Mouse (Mus musculus) forebrain, embryonic 14.5 days (tissue): ENCODE data around the gene Ascl5. TPM values are rescaled to one million over a fixed set of nuclear protein-coding genes. Genes with fewer than 3 reads are reported as not detected.

ENCODE experiments used
- ATAC-seq: fragments of 200-750 bp; cut with Nextera tagmentation; 2 replicates; pipeline ENCODE4 v1.8.0; 2017; ENCODE audit warnings: mild to moderate bottlenecking, moderate library complexity
- DNase-seq: peaks from one replicate; pipeline ENCODE4 v3.0.0-alpha.2; 2015; ENCODE audit warnings: low spot score
- H3K27ac ChIP-seq: fragments of 300-500 bp; sonication (generic); 2 replicates; pipeline ENCODE4 v1.5.1; 2014; ENCODE audit warnings: low read depth, mild to moderate bottlenecking, control low read depth, low read length, moderate library complexity
- H3K27me3 ChIP-seq: fragments of 300-500 bp; sonication (generic); replicated peaks from 2 replicates; pipeline ENCODE4 v1.6.1; 2014; ENCODE audit warnings: low read length, control low read depth, mixed read lengths; ENCODE audit not compliant: control insufficient read depth, insufficient read depth
- H3K36me3 ChIP-seq: fragments of 300-500 bp; sonication (generic); 2 replicates; pipeline ENCODE4 v1.6.1; 2014; ENCODE audit warnings: low read length, control low read depth; ENCODE audit not compliant: control insufficient read depth, insufficient read depth
- H3K4me1 ChIP-seq: fragments of 300-500 bp; sonication (generic); 2 replicates; pipeline ENCODE4 v1.6.1; 2014; ENCODE audit warnings: antibody characterized with exemption, low read length, control low read depth; ENCODE audit not compliant: control insufficient read depth, insufficient read depth
- H3K4me2 ChIP-seq: fragments of 300-500 bp; sonication (generic); 2 replicates; pipeline ENCODE4 v1.6.1; 2014; ENCODE audit warnings: mild to moderate bottlenecking, control low read depth, low read length
- H3K4me3 ChIP-seq: fragments of 300-500 bp; sonication (generic); 2 replicates; pipeline ENCODE4 v1.5.1; 2014; ENCODE audit warnings: low read depth, low read length, control low read depth
- H3K9ac ChIP-seq: fragments of 300-500 bp; sonication (generic); 2 replicates; pipeline ENCODE4 v1.6.1; 2014; ENCODE audit warnings: mild to moderate bottlenecking, low read length, control low read depth, moderate library complexity
- H3K9me3 ChIP-seq: fragments of 300-500 bp; sonication (generic); replicated peaks from 2 replicates; pipeline ENCODE4 v1.6.1; 2016; ENCODE audit warnings: low read length, control low read depth, mixed read lengths; ENCODE audit not compliant: control insufficient read depth
- WGBS: fragments of 180-500 bp; shearing (Covaris S2); extraction: QIAGEN DNeasy Blood & Tissue Kit; methylation state at CpG from one replicate; pipeline ENCODE4 v1.1.7; 2014; 5-methylcytosine and 5-hydroxymethylcytosine counted together
- polyA plus RNA-seq: library from polyadenylated mRNA; unstranded; fragments of >200 nt; fragmentation: Nextera tagmentation; extraction: Ambion mirVana; gene quantifications from 2 replicates; pipeline ENCODE4 v1.2.1, GENCODE M21; 2014

The Ascl5 gene
- polyA plus RNA-seq, 1 experiment from 2014 or later: not detected

- H3K27ac ChIP-seq: no peak overlapping the region
- DNase-seq (peak; percentile 6), ATAC-seq (no peak)
- no peaks in the 10 kb centered on the region for H3K4me1 ChIP-seq
- 71% methylated on average over 9 of the region's 9 CpGs for WGBS
- H3K36me3 ChIP-seq: no peaks in the 10 kb centered on the region
- no peaks in the 10 kb centered on the region for H3K9me3 ChIP-seq
- H3K4me3 ChIP-seq: no peak overlapping the region
- no peaks in the 10 kb centered on the region for H3K27me3 ChIP-seq
- no peak overlapping the region for H3K9ac ChIP-seq
- no peak overlapping the region for H3K4me2 ChIP-seq
Observed at GRCm38 (mm10) chr1:136089368-136090165, 39.0 kb downstream of the Ascl5 start.

DNA sequence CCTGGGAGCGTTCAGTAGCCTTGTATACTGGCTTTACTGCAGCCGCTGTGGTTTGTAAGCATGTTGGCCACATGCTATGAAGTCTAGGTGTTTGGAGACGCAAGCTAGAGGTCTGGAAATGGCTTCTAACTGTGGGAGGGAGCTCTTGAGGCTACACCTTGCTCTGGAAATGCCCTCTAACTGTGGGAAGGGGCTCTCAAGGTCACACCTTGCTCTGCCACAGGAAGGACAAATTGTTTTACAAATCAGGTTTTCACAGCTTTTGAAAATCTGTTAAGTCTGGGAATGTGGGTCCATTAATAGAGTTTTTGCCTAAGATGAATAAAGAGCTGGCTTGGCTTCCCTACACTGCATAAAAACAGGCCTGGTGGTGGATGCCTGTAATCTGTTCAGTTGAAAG, 43.1 kb downstream of the Ascl5 start:
- ATAC-seq: no peak
- WGBS: 80% methylated on average over 3 of the region's 3 CpGs

GRCm38 (mm10) chr1:136094807-136095206, 44.2 kb downstream of the Ascl5 start:
- H3K4me2 ChIP-seq: no peak overlapping the region
- no peaks in the 10 kb centered on the region for H3K4me1 ChIP-seq
- no peak overlapping the region for H3K27ac ChIP-seq
- H3K36me3 ChIP-seq: no peaks in the 10 kb centered on the region
- no peak overlapping the region for H3K9ac ChIP-seq
- DNase-seq (no peak), ATAC-seq (no peak)
- 79% methylated on average over 5 of the region's 5 CpGs for WGBS
- no peak overlapping the region for H3K4me3 ChIP-seq
- no peaks in the 10 kb centered on the region for H3K9me3 ChIP-seq
- H3K27me3 ChIP-seq: no peaks in the 10 kb centered on the region

More for the DNA sequence above, 43.1 kb downstream of the Ascl5 start:
- no peaks in the 10 kb centered on the region for H3K9me3 ChIP-seq
- DNase-seq: no peak
- no peak overlapping the region for H3K4me2 ChIP-seq
- H3K27ac ChIP-seq: no peak overlapping the region
- H3K4me3 ChIP-seq: no peak overlapping the region
- H3K9ac ChIP-seq: no peak overlapping the region
- no peaks in the 10 kb centered on the region for H3K27me3 ChIP-seq
- no peaks in the 10 kb centered on the region for H3K4me1 ChIP-seq
- H3K36me3 ChIP-seq: no peaks in the 10 kb centered on the region

Other genes with a start within 250 kb of the Ascl5 start
- 0.19 and 0.24 TPM in 2 replicates for gene Lad1, start 232.2 kb upstream of the Ascl5 start, polyA plus RNA-seq
- 0.37 and 0.62 TPM in 2 replicates for gene Tnnt2, start 214.4 kb upstream of the Ascl5 start, polyA plus RNA-seq
- gene Pkp1, start 131.6 kb upstream of the Ascl5 start, polyA plus RNA-seq: not detected in 2 replicates
- gene Igfn1, start 44.5 kb upstream of the Ascl5 start, polyA plus RNA-seq: not detected in 2 replicates
- gene Tmem9, start 42.7 kb upstream of the Ascl5 start, polyA plus RNA-seq: 129 and 143 TPM in 2 replicates
- 0.08 and 0.46 TPM in 2 replicates for gene Cacna1s, start 1.9 kb downstream of the Ascl5 start, polyA plus RNA-seq
- gene Kif21b, start 80.6 kb downstream of the Ascl5 start, polyA plus RNA-seq: 52.4 and 61.5 TPM in 2 replicates
- not detected in 2 replicates for gene Mroh3, start 162.0 kb downstream of the Ascl5 start, polyA plus RNA-seq
- 5.2 and 5.9 TPM in 2 replicates for gene Inava, start 183.5 kb downstream of the Ascl5 start, polyA plus RNA-seq
- gene Gpr25, start 210.1 kb downstream of the Ascl5 start, polyA plus RNA-seq: 0.24 TPM in 1 of 2 replicates, not detected in the other